Mouse (Mus musculus) lung, postnatal 0 days (tissue): ENCODE measurements around the gene Aff3.

Source experiments
- CTCF ChIP-seq: IDR thresholded peaks from 2 replicates; pipeline ENCODE4 v1.5.1; 2016; ENCODE audit warnings: antibody characterized with exemption, mild to moderate bottlenecking
- EP300 ChIP-seq: IDR thresholded peaks from 2 replicates; pipeline ENCODE4 v1.6.1; 2016; ENCODE audit warnings: antibody characterized with exemption, mild to moderate bottlenecking, control low read depth

DNA sequence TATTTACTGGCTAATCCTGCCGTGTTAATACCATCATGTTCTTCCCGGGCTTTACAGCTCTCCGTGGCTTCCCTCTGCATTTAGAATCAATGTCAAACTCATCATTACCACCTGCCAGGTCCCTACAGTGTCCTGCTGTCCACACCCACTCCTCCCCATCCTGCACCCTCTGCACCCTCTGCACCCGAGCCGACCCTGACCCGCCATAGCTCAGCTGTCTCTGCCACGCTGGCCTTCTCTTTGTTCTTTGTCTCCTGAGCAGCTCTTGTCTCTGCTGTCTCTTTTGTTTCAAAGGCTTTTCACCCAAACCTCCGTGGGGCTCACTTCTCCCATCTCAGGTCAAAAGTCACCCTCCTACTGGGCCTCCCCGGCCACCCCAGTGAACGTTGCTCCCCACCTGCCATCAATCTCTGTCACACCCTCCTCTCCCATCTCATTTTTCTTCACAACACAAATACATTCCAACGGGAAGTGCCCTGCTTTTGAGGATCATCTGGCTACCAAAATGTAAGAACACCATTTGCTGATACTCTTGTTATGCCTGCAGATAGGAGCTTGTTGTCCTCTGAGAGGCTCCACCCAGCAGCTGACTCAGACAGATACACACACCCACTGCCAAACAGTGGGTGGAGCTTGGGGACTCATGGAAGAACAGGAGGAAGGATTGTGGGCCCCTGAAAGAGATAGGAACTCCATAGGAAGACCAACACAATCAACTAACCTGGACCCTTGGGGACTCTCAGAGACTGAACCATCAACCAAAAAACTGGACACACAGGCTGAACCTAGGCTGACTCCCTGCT is 102.2 kb downstream of the Aff3 start:
- TF ChIP-seq CTCF (no peak), EP300 (no peak)
